Comparison of ENCODE assay signal across 11 mouse cellular contexts in the genomic region with DNA sequence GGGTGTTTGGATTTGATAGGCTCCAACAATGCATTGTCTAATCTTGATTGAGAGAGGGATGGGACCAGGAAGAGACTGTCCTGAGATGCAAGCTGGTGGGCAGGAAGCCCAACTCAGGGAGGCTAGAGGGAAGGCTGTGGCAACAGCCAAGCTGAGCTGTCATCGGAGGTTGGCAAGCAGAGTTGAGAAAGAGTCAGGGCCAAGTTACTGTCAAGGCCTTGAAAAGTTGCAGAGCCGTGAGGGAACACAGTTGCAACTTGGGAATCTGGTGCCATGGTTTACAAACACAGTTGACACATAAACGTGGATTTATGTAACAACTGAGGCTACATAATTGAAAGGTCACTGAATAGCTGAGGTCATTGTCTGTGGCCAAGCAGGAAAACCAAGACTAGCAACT.
DNase-seq lines count a peak whose midpoint lies in the region; ATAC-seq lines count a peak whose summit lies in the region.
"Had no signal": no experiment of that assay in that cellular context is flagged by ENCODE, and none has a peak within 500 bp of the region (broad histone marks: within the 10 kb centered on the region; RNA-seq: fewer than 3 reads in every experiment).

No protein-coding gene starts in this region.

- DNase-seq in forebrain, embryonic 10.5 days (ENCODE audit: extremely low spot score, low spot score), result no peak
- DNase-seq in 3134 (ENCODE audit: extremely low read depth, insufficient read length, low spot score), result peak; percentile 54
- peak; percentile 85 for DNase-seq in fibroblast of lung, adult 2 months (ENCODE audit: low read depth)
- peak; percentile 84 for DNase-seq in heart, postnatal 4 days
- peak; percentile 51 for DNase-seq in testis, postnatal 10 days (ENCODE audit: low spot score)
- DNase-seq in layer of hippocampus, postnatal 25 days (ENCODE audit: extremely low spot score in 1 of 2, low spot score in 1 of 2), result no peak
- DNase-seq in spleen, postnatal 14 days (ENCODE audit: low spot score in 2 of 2), result no peak

- H3K4me1 ChIP-seq in forebrain, embryonic 13.5 days, result no peaks in the 10 kb centered on the region
- H3K4me1 ChIP-seq in forebrain, embryonic 10.5 days, result peaks cover 4% of the 10 kb centered on the region; the same call in 1 of the 2 replicates
- H3K4me1 ChIP-seq: neural tube, embryonic 12.5 days had no signal

- H3K4me3 ChIP-seq in forebrain, embryonic 13.5 days, result no peak overlapping the region
- no peak overlapping the region for H3K4me3 ChIP-seq in forebrain, embryonic 10.5 days
- H3K4me3 ChIP-seq: neural tube, embryonic 12.5 days had no signal

- no peaks in the 10 kb centered on the region for H3K27me3 ChIP-seq in forebrain, embryonic 13.5 days
- H3K27me3 ChIP-seq in forebrain, embryonic 10.5 days (ENCODE audit: poor library complexity, severe bottlenecking), result no peaks in the 10 kb centered on the region
- H3K27me3 ChIP-seq: CH12.LX; neural tube, embryonic 12.5 days had no signal

- no peaks in the 10 kb centered on the region for H3K9me3 ChIP-seq in forebrain, embryonic 13.5 days (replicated peaks)
- H3K9me3 ChIP-seq in forebrain, embryonic 10.5 days, result no peaks in the 10 kb centered on the region; the same call in 1 of the 2 replicates
- H3K9me3 ChIP-seq: neural tube, embryonic 12.5 days had no signal

- H3K4me2 ChIP-seq in forebrain, embryonic 13.5 days, result no peak overlapping the region
- H3K4me2 ChIP-seq: neural tube, embryonic 12.5 days had no signal

- no peak overlapping the region for H3K27ac ChIP-seq in forebrain, embryonic 13.5 days
- H3K27ac ChIP-seq in forebrain, embryonic 10.5 days, result no peak overlapping the region
- H3K27ac ChIP-seq: kidney, postnatal 0 days; neural tube, embryonic 12.5 days had no signal

- ATAC-seq in forebrain, embryonic 13.5 days, result peak; percentile 50; the same call in 1 of the 2 replicates

- H3K36me3 ChIP-seq in forebrain, embryonic 13.5 days (ENCODE audit: poor library complexity, severe bottlenecking), result no peaks in the 10 kb centered on the region
- no peaks in the 10 kb centered on the region for H3K36me3 ChIP-seq in forebrain, embryonic 10.5 days (replicated peaks)
- H3K36me3 ChIP-seq: neural tube, embryonic 12.5 days had no signal

- WGBS in forebrain, embryonic 13.5 days, result 82% methylated on average over 3 of the region's 3 CpGs
- 87% methylated on average over 3 of the region's 3 CpGs for WGBS in forebrain, embryonic 10.5 days

- no peak overlapping the region for H3K9ac ChIP-seq in forebrain, embryonic 13.5 days
- H3K9ac ChIP-seq: neural tube, embryonic 12.5 days had no signal

Comparison
In these comparisons a context has a peak if more than half of its experiments do, and no peak if none do; other contexts are left out.
1. DNase-seq: peak in 3134 (single experiment), fibroblast of lung, adult 2 months (single experiment), heart, postnatal 4 days (single experiment) and testis, postnatal 10 days (single experiment); none in forebrain, embryonic 10.5 days (single experiment), layer of hippocampus, postnatal 25 days (0 of 2) and spleen, postnatal 14 days (0 of 2).